27 mouse cellular contexts compared by ENCODE assay signal in the genomic region with DNA sequence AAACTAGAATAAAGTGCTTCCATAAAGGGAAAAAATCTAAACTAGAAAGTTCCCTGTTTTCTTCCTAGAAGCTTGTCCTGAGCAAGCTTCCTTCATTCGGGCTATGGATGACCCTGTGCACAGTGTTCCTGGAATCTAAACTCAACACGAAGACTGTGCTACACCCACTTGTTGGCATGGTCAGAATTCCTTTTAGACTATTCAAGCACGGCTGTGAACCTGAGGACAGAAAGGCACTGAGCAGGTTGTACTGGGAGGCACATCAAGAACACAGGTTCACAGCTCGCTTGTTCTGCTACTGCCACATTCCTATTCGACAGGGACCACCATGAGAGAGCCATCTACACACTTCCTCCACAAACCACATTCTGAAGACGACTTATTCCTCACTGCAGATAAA.
"Had no signal": no experiment of that assay in that cellular context is flagged by ENCODE, and none has a peak within 500 bp of the region (broad histone marks: within the 10 kb centered on the region; RNA-seq: fewer than 3 reads in every experiment).

No protein-coding gene starts in this region.

- H3K9me3 ChIP-seq: embryonic facial prominence, embryonic 10.5 days; embryonic facial prominence, embryonic 12.5 days; embryonic facial prominence, embryonic 13.5 days; embryonic facial prominence, embryonic 15.5 days; forebrain, embryonic 10.5 days; forebrain, embryonic 12.5 days; forebrain, embryonic 13.5 days; forebrain, embryonic 15.5 days had no signal

- H3K4me1 ChIP-seq: embryonic facial prominence, embryonic 10.5 days; embryonic facial prominence, embryonic 12.5 days; embryonic facial prominence, embryonic 13.5 days; embryonic facial prominence, embryonic 15.5 days; forebrain, embryonic 12.5 days; forebrain, embryonic 13.5 days; forebrain, embryonic 15.5 days had no signal

- H3K27me3 ChIP-seq: embryonic facial prominence, embryonic 12.5 days; embryonic facial prominence, embryonic 13.5 days; embryonic facial prominence, embryonic 15.5 days; forebrain, embryonic 12.5 days; forebrain, embryonic 13.5 days; forebrain, embryonic 15.5 days had no signal

- H3K4me2 ChIP-seq: embryonic facial prominence, embryonic 12.5 days; embryonic facial prominence, embryonic 13.5 days; embryonic facial prominence, embryonic 15.5 days; forebrain, embryonic 12.5 days; forebrain, embryonic 13.5 days; forebrain, embryonic 15.5 days had no signal

- H3K9ac ChIP-seq: embryonic facial prominence, embryonic 12.5 days; embryonic facial prominence, embryonic 13.5 days; embryonic facial prominence, embryonic 15.5 days; forebrain, embryonic 12.5 days; forebrain, embryonic 13.5 days; forebrain, embryonic 15.5 days; forebrain, postnatal 0 days had no signal

- H3K27ac ChIP-seq: embryonic facial prominence, embryonic 10.5 days; embryonic facial prominence, embryonic 12.5 days; embryonic facial prominence, embryonic 13.5 days; embryonic facial prominence, embryonic 15.5 days; forebrain, embryonic 10.5 days; forebrain, embryonic 12.5 days; forebrain, embryonic 13.5 days; forebrain, embryonic 15.5 days; gastrocnemius, adult 2 months had no signal

- H3K36me3 ChIP-seq: embryonic facial prominence, embryonic 10.5 days; embryonic facial prominence, embryonic 12.5 days; embryonic facial prominence, embryonic 13.5 days; embryonic facial prominence, embryonic 15.5 days; forebrain, embryonic 10.5 days; forebrain, embryonic 12.5 days; forebrain, embryonic 15.5 days had no signal

- ATAC-seq: forebrain, embryonic 13.5 days; forebrain, embryonic 14.5 days; forebrain, embryonic 15.5 days; forebrain, embryonic 16.5 days; forebrain, postnatal 0 days had no signal

- H3K4me3 ChIP-seq: embryonic facial prominence, embryonic 10.5 days; embryonic facial prominence, embryonic 12.5 days; embryonic facial prominence, embryonic 13.5 days; embryonic facial prominence, embryonic 15.5 days; erythroblast, embryonic 14.5 days; forebrain, embryonic 10.5 days; forebrain, embryonic 12.5 days; forebrain, embryonic 13.5 days; forebrain, embryonic 15.5 days; gastrocnemius, adult 2 months had no signal

- DNase-seq: cerebellum, adult 18-20 months; cerebellum, adult 2 months; cerebellum, adult 8-10 months; cerebellum, adult 9-10 months; cerebellum, adult 9-11 months; cerebellum, postnatal 10 days; cerebellum, postnatal 14 days; cerebellum, postnatal 25 days; cerebellum, postnatal 36 days; embryo, embryonic 11 days; forebrain, postnatal 0 days; gastrocnemius, adult 2 months; gastrocnemius, postnatal 10 days; gastrocnemius, postnatal 14 days; gastrocnemius, postnatal 25 days; gastrocnemius, postnatal 36 days had no signal
